Mouse (Mus musculus) R1 (cell line): Measurements from ENCODE around the gene Gm4070.
"Not testable (repeated sequence)": the region's sequence is repeated elsewhere in the genome, so short reads cannot be mapped to it uniquely, and the experiment has no call there.

Experiments
- DNase-seq: peaks from one replicate; pipeline ENCODE4 v3.0.0-alpha.2; 2018; ENCODE audit warnings: low read depth, low spot score

Gene Gm4070

DNA sequence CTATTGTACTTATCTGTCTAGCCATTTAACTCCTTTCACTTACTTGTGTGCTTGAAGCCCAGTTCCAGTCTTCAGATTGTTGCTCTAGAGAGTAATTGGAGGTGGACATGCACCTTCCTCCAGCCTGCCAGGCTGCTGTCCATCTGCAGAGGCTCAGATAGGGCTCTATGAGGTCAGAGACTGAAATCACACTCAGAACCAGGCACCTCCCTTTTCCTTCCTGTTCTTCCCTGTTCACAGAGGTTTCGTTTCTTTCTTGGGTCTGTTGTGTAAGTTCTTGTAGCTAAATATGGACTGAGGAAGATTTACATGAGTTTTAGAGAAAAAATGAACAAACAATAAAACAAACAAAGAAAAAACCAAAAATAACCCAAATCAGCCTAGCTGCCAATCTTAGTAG is at the start of gene Gm4070:
Gene Gm4070 (minus strand): TSS at position 156 of the 400 bp plus-strand sequence.
- not testable (repeated sequence) for DNase-seq

DNA sequence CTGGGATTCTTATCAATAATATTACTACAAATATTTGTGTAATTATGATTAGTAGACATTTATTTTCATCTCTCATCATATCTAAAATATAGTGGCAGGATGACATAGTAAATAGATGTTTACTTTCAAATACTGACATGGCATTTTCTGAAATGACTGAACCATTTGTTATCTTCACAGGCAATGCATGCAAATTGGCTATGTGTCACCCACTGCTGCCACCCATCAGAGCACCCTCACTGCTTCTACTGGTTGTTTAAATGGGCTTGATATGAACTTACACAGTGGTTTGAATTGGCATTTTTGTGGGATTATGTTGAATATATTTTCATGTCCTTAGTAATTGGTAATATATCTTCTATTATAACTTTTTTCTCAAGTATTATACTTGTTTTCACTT is 773 bp upstream of the Gm4070 start:
- not testable (repeated sequence) for DNase-seq

DNA sequence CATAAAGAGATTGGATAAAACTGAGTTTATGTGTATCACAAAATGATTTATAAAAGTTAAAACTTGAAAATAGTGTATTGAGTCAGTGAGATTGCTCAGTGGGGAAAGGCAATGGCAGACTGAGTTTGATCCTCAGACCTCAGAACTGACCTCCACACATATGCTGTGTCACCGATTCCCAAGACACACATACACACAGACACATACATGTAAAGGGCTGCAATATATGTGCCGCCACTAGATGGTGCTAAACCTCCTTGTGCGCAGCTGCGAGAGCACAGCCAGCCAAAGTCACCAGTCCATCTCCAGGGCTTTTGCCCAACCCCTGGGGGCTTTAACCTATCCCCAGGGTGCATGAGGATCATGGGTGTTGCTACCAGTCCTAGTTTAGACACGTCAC is 1.4 kb downstream of the Gm4070 start:
- DNase-seq, result not testable (repeated sequence)

DNA sequence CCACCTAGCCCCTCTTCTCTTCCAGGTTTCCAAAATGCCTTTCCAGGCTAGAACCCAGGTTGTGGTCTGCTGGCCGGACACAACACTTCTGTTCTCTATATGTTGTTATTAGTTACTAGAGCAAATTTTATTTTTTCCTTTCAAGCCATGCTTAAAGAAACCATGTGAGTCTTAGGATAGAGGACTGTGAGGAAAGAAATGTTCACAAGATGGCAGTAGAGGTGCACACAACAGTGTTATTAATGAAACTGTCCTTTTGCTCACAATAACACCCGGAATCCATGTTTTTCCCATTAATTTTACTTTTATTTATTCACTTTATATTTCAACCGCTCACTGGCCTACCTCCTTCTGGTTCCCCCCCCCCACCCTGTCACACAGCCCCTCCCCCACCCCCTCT is 8.5 kb downstream of the Gm4070 start:
- not testable (repeated sequence) for DNase-seq

DNA sequence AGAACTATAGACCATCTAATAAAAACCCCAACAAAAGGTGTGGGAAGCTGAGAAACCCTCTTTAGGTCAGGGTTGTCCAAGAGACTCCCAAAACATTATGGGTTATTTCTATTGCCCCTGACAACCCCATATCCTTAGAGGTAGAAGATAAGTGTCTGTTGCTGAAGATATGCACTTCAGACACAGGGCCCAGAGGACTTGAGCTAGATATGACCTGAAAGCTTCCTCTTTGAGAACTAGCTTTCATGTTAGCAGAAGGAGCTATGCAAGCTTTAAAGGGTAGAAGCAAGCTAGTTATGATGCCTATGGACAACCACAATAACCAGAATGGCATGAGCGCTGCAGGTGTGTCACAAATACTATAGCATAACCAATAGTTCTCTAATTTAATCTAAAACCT is 21.6 kb downstream of the Gm4070 start:
- DNase-seq, result not testable (repeated sequence)

DNA sequence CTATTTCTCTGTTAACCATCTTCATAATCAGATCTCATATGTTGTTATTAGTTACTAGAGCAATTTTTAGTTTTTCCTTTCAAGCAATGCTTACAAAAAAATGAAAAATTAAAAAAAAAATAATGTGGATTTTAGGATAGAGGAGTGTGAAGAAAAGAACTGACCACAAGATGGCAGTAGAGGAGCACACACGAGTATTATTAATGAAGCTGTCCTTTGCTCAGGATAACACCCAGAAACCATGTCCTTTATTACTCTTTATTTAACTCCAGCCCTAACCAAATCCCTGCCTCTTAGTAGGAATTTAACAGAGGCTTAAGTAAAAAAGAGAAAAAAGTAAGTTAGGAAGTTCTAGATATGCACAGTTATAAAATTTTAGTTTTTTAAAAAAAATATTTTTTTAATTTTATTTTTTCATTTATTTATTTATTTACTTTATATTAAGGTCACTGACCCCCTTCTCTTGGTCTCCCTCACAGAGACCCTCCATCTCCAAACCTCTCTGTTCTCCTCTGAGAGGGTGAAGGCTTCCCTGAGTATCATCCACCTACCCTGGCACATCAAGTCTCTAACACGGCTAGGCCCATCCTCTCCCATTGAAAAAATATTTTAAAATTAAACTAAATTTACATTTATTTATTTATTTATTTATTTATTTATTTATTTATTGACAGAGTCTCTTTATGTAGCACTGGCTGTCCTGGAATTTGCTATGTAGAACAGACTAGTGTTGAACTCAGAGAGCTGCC is 70.0 kb downstream of the Gm4070 start:
- DNase-seq, result not testable (repeated sequence)

DNA sequence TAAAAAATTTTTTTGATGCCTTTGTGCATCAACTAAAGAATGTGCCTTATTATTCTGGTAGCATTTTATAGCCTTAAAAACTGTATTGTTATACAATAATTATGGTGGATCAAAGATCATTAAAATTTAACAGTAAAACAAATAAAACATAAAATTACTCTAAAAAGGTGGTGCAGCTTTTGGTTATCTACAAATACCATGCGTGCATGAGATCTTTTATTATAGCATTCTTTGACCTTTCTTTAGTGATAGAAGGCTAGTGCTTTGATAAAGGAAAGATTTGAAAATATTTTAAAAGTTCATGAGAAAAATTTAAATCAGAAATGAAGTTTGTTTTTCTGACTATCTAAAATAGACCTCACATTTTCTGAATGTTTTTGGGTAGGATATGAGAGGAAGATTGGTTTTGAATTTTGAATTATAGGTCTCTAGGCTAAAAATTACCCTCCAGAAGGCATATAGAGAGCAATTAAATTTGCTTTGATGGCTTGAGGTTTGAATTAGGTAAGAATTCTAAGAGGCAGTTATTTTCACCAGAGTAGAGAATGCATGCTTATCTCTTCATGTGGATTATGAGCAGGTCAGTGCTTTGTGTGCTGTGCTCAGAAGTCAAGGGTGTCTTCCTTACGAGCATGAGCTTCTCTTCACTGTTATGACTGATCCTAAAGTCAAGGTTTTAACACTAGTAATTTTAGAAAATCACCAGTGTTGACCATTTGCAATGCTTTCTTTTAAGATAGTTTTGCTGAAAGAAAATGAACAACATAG is 73.9 kb downstream of the Gm4070 start:
- DNase-seq, result not testable (repeated sequence)

DNA sequence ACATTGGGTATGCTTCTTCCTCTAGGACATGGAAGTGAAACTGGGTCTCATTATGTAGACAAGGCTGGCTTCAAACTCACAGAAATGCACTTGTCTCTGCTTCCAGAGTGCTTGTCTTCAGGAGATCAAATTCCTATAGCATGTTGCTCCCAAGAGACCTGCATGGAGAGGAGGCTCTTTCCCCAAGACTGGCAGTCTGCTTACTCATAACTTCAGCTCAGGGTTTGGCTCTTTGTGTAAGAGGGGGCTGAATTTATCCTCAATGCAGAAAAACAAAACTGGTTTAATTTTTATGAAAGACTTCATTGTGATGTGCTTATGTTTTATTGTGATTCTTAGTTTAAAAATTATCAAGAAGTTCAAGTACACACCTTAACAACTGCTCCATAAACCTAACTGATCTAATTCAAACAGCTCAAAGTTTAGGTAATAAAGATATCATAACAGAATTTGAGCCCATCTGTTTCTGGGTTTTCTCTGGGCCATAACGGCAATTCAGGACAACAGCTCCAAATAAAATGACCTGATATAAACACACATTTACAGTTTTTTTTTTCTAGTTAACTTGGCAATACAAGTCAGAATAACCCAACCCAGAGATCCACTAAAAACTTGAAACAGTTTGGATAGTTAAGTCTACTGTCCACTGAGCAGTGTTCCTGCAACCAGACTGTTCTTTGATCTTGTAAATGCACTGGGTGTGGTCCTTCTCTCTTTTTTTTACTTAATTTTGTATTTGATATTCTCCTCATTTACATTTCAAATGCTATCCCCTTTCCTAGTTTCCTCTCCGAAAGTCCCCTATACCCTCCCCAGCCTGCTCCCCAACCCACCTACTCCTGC is 97.8 kb downstream of the Gm4070 start:
- not testable (repeated sequence) for DNase-seq
